Mouse (Mus musculus) limb, embryonic 10.5 days (tissue): ENCODE results near the gene Zfand2b. TPM values are rescaled to one million over a fixed set of nuclear protein-coding genes. Genes with fewer than 3 reads are reported as not detected.

ENCODE experiments used
- DNase-seq: peaks from one replicate; pipeline ENCODE4 v3.0.0-alpha.2; 2017; ENCODE audit warnings: low spot score
- H3K27ac ChIP-seq: fragments of 300-500 bp; sonication (generic); 2 replicates; pipeline ENCODE4 v1.5.1; 2016; ENCODE audit warnings: mild to moderate bottlenecking
- H3K27me3 ChIP-seq: fragments of 300-500 bp; sonication (generic); 2 replicates; pipeline ENCODE4 v1.6.1; 2016; ENCODE audit warnings: low read depth, mild to moderate bottlenecking; ENCODE audit not compliant: poor library complexity, severe bottlenecking
- H3K36me3 ChIP-seq: fragments of 300-500 bp; sonication (generic); 2 replicates; pipeline ENCODE4 v1.6.1; 2016; ENCODE audit warnings: mild to moderate bottlenecking, moderate library complexity
- H3K4me1 ChIP-seq: fragments of 300-500 bp; sonication (generic); 2 replicates; pipeline ENCODE4 v1.6.1; 2016
- H3K4me3 ChIP-seq: fragments of 300-500 bp; sonication (generic); 2 replicates; pipeline ENCODE4 v1.5.1; 2016; ENCODE audit warnings: mild to moderate bottlenecking, moderate library complexity
- H3K9me3 ChIP-seq: fragments of 300-500 bp; sonication (generic); replicated peaks from 2 replicates; pipeline ENCODE4 v1.6.1; 2016; ENCODE audit warnings: mild to moderate bottlenecking
- WGBS: fragments of 180-500 bp; shearing (Covaris S2); methylation state at CpG from one replicate; pipeline ENCODE4 v1.1.7; 2016; 5-methylcytosine and 5-hydroxymethylcytosine counted together
- polyA plus RNA-seq: library from polyadenylated mRNA; unstranded; fragments of >200 nt; fragmentation: Nextera tagmentation; extraction: Ambion mirVana; gene quantifications from 2 replicates; pipeline ENCODE4 v1.2.1, GENCODE M21; 2016

Gene Zfand2b
- polyA plus RNA-seq, 1 experiment from 2014 or later, result 35.5 TPM

- 85% methylated on average over 4 of the region's 4 CpGs for WGBS
- Histone ChIP-seq H3K27me3 (no peaks in the 10 kb centered on the region), H3K36me3 (peaks cover 65% of the 10 kb centered on the region), H3K9me3 (no peaks in the 10 kb centered on the region), H3K4me1 (peaks cover 24% of the 10 kb centered on the region), H3K27ac (no peak overlapping the region), H3K4me3 (no peak overlapping the region)
- DNase-seq, result no peak
These were observed 13.0 kb downstream of the Zfand2b start for GRCm38 (mm10) chr1:75181377-75181870.

GRCm38 (mm10) chr1:75182160-75182559, 13.7 kb downstream of the Zfand2b start:
- DNase-seq, result no peak
- H3K4me1 ChIP-seq, result peaks cover 24% of the 10 kb centered on the region
- peaks cover 64% of the 10 kb centered on the region for H3K36me3 ChIP-seq
- no peaks in the 10 kb centered on the region for H3K9me3 ChIP-seq
- H3K27ac ChIP-seq, result no peak overlapping the region
- H3K27me3 ChIP-seq, result no peaks in the 10 kb centered on the region
- 73% methylated on average over 4 of the region's 4 CpGs for WGBS
- H3K4me3 ChIP-seq, result no peak overlapping the region

- Histone ChIP-seq H3K27me3 (no peaks in the 10 kb centered on the region), H3K27ac (no peak overlapping the region), H3K4me1 (peaks cover 5% of the 10 kb centered on the region; the same call in 1 of the 2 replicates), H3K36me3 (peaks cover 63% of the 10 kb centered on the region), H3K4me3 (no peak overlapping the region), H3K9me3 (no peaks in the 10 kb centered on the region)
- 95% methylated on average over 11 of the region's 11 CpGs for WGBS
- DNase-seq, result no peak
These were observed 17.0 kb downstream of the Zfand2b start for GRCm38 (mm10) chr1:75185495-75185894.

GRCm38 (mm10) chr1:75187126-75187525, 18.7 kb downstream of the Zfand2b start:
- Histone ChIP-seq H3K4me1 (peaks cover 9% of the 10 kb centered on the region), H3K4me3 (no peak overlapping the region), H3K27me3 (no peaks in the 10 kb centered on the region), H3K9me3 (no peaks in the 10 kb centered on the region), H3K27ac (no peak overlapping the region), H3K36me3 (peaks cover 55% of the 10 kb centered on the region)
- DNase-seq, result no peak

- peaks cover 13% of the 10 kb centered on the region for H3K4me1 ChIP-seq
- peaks cover 47% of the 10 kb centered on the region for H3K36me3 ChIP-seq
- 94% methylated on average over 2 of the region's 2 CpGs for WGBS
- H3K27me3 ChIP-seq, result no peaks in the 10 kb centered on the region
- no peak for DNase-seq
- no peaks in the 10 kb centered on the region for H3K9me3 ChIP-seq
- H3K4me3 ChIP-seq, result no peak overlapping the region
- no peak overlapping the region for H3K27ac ChIP-seq
These were observed 19.6 kb downstream of the Zfand2b start for GRCm38 (mm10) chr1:75187914-75188483.

- peak overlapping the region; percentile 79; the same call in 1 of the 2 replicates for H3K4me3 ChIP-seq
- no peaks in the 10 kb centered on the region for H3K9me3 ChIP-seq
- no peak for DNase-seq
- no peaks in the 10 kb centered on the region for H3K27me3 ChIP-seq
- H3K4me1 ChIP-seq, result peaks cover 19% of the 10 kb centered on the region
- no peak overlapping the region for H3K27ac ChIP-seq
- peaks cover 35% of the 10 kb centered on the region for H3K36me3 ChIP-seq
- 49% methylated on average over 2 of the region's 2 CpGs for WGBS
These were observed 22.1 kb downstream of the Zfand2b start for GRCm38 (mm10) chr1:75190577-75190976.

GRCm38 (mm10) chr1:75191258-75191621, 22.8 kb downstream of the Zfand2b start:
- peaks cover 19% of the 10 kb centered on the region for H3K4me1 ChIP-seq
- peaks cover 35% of the 10 kb centered on the region for H3K36me3 ChIP-seq
- no peak for DNase-seq
- 43% methylated on average over 5 of the region's 5 CpGs for WGBS
- H3K27me3 ChIP-seq, result no peaks in the 10 kb centered on the region
- H3K4me3 ChIP-seq, result peak overlapping the region; percentile 79
- peak overlapping the region; percentile 85 for H3K27ac ChIP-seq
- no peaks in the 10 kb centered on the region for H3K9me3 ChIP-seq

GRCm38 (mm10) chr1:75191622-75192402, 23.4 kb downstream of the Zfand2b start, which contains the start of the genes Ankzf1 and Atg9a:
Gene Ankzf1 (plus strand): TSS chr1:75192151.
Gene Atg9a (minus strand): TSS chr1:75192196.
- Histone ChIP-seq H3K36me3 (peaks cover 35% of the 10 kb centered on the region), H3K27me3 (no peaks in the 10 kb centered on the region), H3K4me3 (peak within 1 kb of the TSS; percentile 79), H3K4me1 (peaks cover 19% of the 10 kb centered on the region), H3K9me3 (no peaks in the 10 kb centered on the region), H3K27ac (peak within 1 kb of the TSS; percentile 85)
- peak; percentile 89 for DNase-seq
- WGBS, result under 1% methylated on average over 56 of the region's 56 CpGs

GRCm38 (mm10) chr1:75192452-75192851, 24.0 kb downstream of the Zfand2b start:
- H3K4me1 ChIP-seq, result peaks cover 19% of the 10 kb centered on the region
- H3K4me3 ChIP-seq, result peak overlapping the region; percentile 79
- peak overlapping the region; percentile 85 for H3K27ac ChIP-seq
- DNase-seq, result no peak
- H3K9me3 ChIP-seq, result no peaks in the 10 kb centered on the region
- peaks cover 35% of the 10 kb centered on the region for H3K36me3 ChIP-seq
- WGBS, result under 1% methylated on average over 19 of the region's 19 CpGs
- no peaks in the 10 kb centered on the region for H3K27me3 ChIP-seq

GRCm38 (mm10) chr1:75201236-75201635, 32.8 kb downstream of the Zfand2b start:
- Histone ChIP-seq H3K36me3 (peaks cover 39% of the 10 kb centered on the region), H3K9me3 (no peaks in the 10 kb centered on the region), H3K4me1 (no peaks in the 10 kb centered on the region), H3K27ac (no peak overlapping the region), H3K4me3 (no peak overlapping the region), H3K27me3 (no peaks in the 10 kb centered on the region)
- no peak for DNase-seq
- 91% methylated on average over 1 of the region's 1 CpGs for WGBS

- Histone ChIP-seq H3K4me1 (peaks cover 51% of the 10 kb centered on the region), H3K4me3 (peak overlapping the region; percentile 79), H3K9me3 (no peaks in the 10 kb centered on the region), H3K27me3 (peaks cover 6% of the 10 kb centered on the region; the same call in 1 of the 2 replicates), H3K27ac (peak overlapping the region; percentile 70), H3K36me3 (peaks cover 26% of the 10 kb centered on the region)
- 15% methylated on average over 34 of the region's 34 CpGs for WGBS
- peak; percentile 50 for DNase-seq
These were observed 40.7 kb downstream of the Zfand2b start for GRCm38 (mm10) chr1:75208967-75209678.

- Histone ChIP-seq H3K4me1 (peaks cover 51% of the 10 kb centered on the region), H3K27me3 (peaks cover 6% of the 10 kb centered on the region; the same call in 1 of the 2 replicates), H3K4me3 (peak within 1 kb of the TSS; percentile 79), H3K9me3 (no peaks in the 10 kb centered on the region), H3K27ac (peak within 1 kb of the TSS; percentile 87), H3K36me3 (peaks cover 39% of the 10 kb centered on the region)
- 6% methylated on average over 42 of the region's 42 CpGs for WGBS
- peak; percentile 99 for DNase-seq
These were observed 42.0 kb downstream of the Zfand2b start, which contains the start of the genes Glb1l and Stk16 for GRCm38 (mm10) chr1:75210136-75211087. Gene Glb1l (minus strand): TSS chr1:75210813. Gene Stk16 (plus strand): TSS chr1:75210838.
